Mouse (Mus musculus) neural tube, embryonic 13.5 days (tissue): Measurements from ENCODE around the gene Gm45711. TPM values are rescaled to one million over a fixed set of nuclear protein-coding genes. Genes with fewer than 3 reads are reported as not detected.

ENCODE experiments used
- ATAC-seq: fragments of 200-750 bp; cut with Nextera tagmentation; 2 replicates; pipeline ENCODE4 v1.8.0; 2017; ENCODE audit warnings: low read depth, mild to moderate bottlenecking, moderate TSS enrichment, moderate library complexity
- H3K27ac ChIP-seq: fragments of 300-500 bp; sonication (generic); replicated peaks from 2 replicates; pipeline ENCODE4 v1.5.1; 2015; ENCODE audit warnings: moderate library complexity, mild to moderate bottlenecking, inconsistent platforms
- H3K27me3 ChIP-seq: fragments of 300-500 bp; sonication (generic); 2 replicates; pipeline ENCODE4 v1.6.1; 2015; ENCODE audit warnings: mild to moderate bottlenecking, inconsistent platforms
- H3K36me3 ChIP-seq: fragments of 300-500 bp; sonication (generic); 2 replicates; pipeline ENCODE4 v1.6.1; 2015; ENCODE audit warnings: mild to moderate bottlenecking, inconsistent platforms
- H3K4me1 ChIP-seq: fragments of 300-500 bp; sonication (generic); replicated peaks from 2 replicates; pipeline ENCODE4 v1.6.1; 2015; ENCODE audit warnings: inconsistent platforms
- H3K4me2 ChIP-seq: fragments of 300-500 bp; sonication (generic); 2 replicates; pipeline ENCODE4 v1.6.1; 2015; ENCODE audit warnings: inconsistent platforms, mild to moderate bottlenecking, moderate library complexity
- H3K4me3 ChIP-seq: fragments of 300-500 bp; sonication (generic); 2 replicates; pipeline ENCODE4 v1.5.1; 2015; ENCODE audit warnings: mild to moderate bottlenecking, inconsistent platforms
- H3K9ac ChIP-seq: fragments of 300-500 bp; sonication (generic); 2 replicates; pipeline ENCODE4 v1.6.1; 2015; ENCODE audit warnings: moderate library complexity, mild to moderate bottlenecking, inconsistent platforms
- H3K9me3 ChIP-seq: fragments of 300-500 bp; sonication (generic); 2 replicates; pipeline ENCODE4 v1.6.1; 2016; ENCODE audit warnings: inconsistent platforms
- WGBS: fragments of 180-500 bp; shearing (Covaris S2); methylation state at CpG from one replicate; pipeline ENCODE4 v1.1.7; 2015; 5-methylcytosine and 5-hydroxymethylcytosine counted together
- polyA plus RNA-seq: library from polyadenylated mRNA; unstranded; fragments of >200 nt; fragmentation: Nextera tagmentation; extraction: Ambion mirVana; gene quantifications from 2 replicates; pipeline ENCODE4 v1.2.1, GENCODE M21; 2015

The Gm45711 gene
- polyA plus RNA-seq, 1 experiment from 2014 or later = not detected

DNA sequence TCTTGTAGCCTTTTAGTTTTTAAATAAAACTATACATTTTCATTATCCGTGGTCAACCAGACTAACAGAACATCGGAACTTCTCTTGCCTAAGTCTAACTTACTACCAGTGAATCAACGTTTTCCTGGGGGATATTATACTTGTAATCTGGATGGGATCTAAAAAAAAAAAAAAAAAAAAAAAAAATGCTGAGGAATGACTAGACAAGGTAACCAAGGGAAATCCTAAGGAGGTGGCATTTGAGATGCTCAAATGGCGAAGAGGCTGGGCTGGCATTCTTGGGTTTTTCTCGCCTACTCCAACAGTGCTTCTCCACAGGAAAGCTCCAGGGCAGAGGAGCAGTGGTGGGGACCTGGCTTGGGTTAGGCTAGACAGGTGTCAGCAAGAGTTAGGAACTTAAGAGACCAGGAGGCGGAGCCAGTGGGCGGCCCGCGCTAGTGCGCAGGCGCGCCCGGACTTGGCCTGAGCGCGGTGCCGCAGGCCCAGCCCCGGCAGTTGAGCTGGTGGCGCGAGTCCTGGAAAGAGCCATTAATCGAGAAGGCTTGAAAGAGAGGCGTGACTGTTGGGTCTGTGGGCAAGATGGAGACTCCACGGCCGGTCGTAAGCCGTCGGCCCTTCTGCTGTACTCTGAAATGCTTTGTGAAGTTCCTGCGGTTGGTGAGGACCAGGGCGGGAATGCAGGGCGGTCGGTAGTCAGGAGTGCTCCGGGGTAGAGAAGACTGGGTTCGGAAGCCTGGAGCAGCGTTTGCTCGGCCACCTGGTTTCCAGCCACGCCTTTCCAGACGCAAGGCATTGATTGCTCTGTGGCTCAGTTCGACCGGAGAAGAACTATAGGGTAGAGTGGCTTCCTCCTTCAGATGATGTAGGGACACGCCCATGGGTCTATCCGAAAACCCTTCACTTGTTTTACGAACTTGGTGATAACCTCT is 59.2 kb downstream of the Gm45711 start, which contains the start of gene Cklf:
Cklf (plus strand) TSS at position 423 of the 929 bp plus-strand sequence.
- Histone ChIP-seq H3K9ac (peak within 1 kb of the TSS; percentile 75), H3K36me3 (peaks cover 3% of the 10 kb centered on the region; the same call in 1 of the 2 replicates), H3K9me3 (no peaks in the 10 kb centered on the region), H3K4me1 (peaks cover 32% of the 10 kb centered on the region), H3K27me3 (no peaks in the 10 kb centered on the region), H3K4me2 (peak within 1 kb of the TSS; percentile 78), H3K4me3 (peak within 1 kb of the TSS; percentile 67), H3K27ac (peak within 1 kb of the TSS; percentile 76)
- WGBS = 4% methylated on average over 41 of the region's 41 CpGs
- ATAC-seq = peak; percentile 72

DNA sequence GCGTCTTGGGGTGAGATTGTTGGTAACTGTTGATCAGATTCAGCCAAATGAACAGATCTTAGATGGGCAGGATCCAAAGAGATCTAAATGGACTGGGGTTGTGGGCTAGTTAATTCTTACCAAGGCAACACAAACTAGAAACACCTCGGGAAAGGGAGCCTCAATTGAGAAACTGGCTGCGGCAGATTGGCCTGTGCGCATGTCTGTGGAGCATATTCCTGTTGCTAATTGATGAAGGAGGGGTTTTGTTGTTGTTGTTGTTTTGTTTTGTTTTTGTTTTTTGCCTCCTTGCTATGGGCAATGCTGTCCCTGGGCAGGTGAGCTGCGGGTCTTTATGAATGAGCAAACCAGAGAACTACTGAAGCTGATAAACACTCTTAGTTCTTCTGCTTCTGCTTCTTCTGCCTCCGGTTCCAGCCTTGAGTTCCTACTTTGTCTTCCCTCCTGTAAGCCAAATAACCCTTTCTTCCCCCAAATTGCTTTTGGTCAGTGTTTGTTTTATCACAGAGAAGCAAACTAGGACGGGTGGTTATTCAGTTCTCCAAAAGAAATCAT is 60.4 kb downstream of the Gm45711 start:
- H3K4me2 ChIP-seq = no peak overlapping the region
- WGBS = 84% methylated on average over 7 of the region's 7 CpGs
- H3K36me3 ChIP-seq = peaks cover 13% of the 10 kb centered on the region
- ATAC-seq = no peak
- H3K4me1 ChIP-seq = peaks cover 32% of the 10 kb centered on the region
- no peak overlapping the region for H3K9ac ChIP-seq
- no peaks in the 10 kb centered on the region for H3K27me3 ChIP-seq
- no peak overlapping the region for H3K4me3 ChIP-seq
- no peak overlapping the region for H3K27ac ChIP-seq
- no peaks in the 10 kb centered on the region for H3K9me3 ChIP-seq

DNA sequence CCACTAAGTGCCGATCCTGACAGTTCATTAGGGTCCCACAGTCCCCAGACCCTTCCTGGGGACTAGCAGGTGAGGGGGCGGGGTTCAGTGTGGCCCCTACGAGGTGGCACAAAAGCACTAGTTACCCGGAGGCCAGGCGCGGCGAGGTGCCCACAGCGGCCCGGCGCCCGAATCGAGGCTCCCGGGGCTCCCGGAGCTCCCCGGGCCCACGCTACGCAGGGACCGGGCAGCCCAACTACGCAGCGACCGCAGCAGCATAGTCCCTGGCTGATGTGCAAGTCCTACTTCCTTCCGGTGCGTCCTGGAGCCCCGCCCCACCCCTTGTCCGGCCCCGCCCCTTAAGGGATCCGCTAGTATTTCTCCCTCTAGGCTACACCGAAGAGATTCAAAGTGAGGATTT is 61.6 kb downstream of the Gm45711 start, which contains the start of gene Tk2:
Tk2 (minus strand) TSS at position 283 of the 400 bp plus-strand sequence.
- Histone ChIP-seq H3K9me3 (no peaks in the 10 kb centered on the region), H3K4me1 (peaks cover 32% of the 10 kb centered on the region), H3K36me3 (peaks cover 22% of the 10 kb centered on the region), H3K27ac (peak within 1 kb of the TSS; percentile 43), H3K9ac (peak within 1 kb of the TSS; percentile 84), H3K4me3 (peak within 1 kb of the TSS; percentile 78), H3K4me2 (peak within 1 kb of the TSS; percentile 92), H3K27me3 (no peaks in the 10 kb centered on the region)
- peak; percentile 92 for ATAC-seq
- under 1% methylated on average over 28 of the region's 28 CpGs for WGBS

DNA sequence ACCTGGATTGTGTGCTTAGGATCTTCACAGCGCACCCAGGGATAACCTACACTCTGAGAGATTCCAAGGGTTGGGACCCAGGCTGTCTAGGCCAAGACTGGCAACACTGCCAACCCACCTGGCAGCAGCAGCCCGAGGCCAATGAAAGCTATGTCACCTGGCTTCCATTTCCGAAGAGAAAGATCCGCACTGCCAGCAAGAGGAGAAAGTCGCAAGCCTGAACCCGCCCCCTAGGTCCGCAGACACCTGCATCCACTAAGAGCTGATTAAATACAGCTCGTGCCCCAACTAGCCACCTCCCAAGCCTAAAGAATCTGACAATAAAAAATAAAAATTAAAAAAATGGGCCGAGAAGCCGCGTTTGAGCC is 62.0 kb downstream of the Gm45711 start:
- Histone ChIP-seq H3K9me3 (no peaks in the 10 kb centered on the region), H3K4me3 (peak overlapping the region; percentile 78), H3K9ac (peak overlapping the region; percentile 84), H3K4me1 (peaks cover 32% of the 10 kb centered on the region), H3K27ac (peak overlapping the region; percentile 43), H3K36me3 (peaks cover 26% of the 10 kb centered on the region), H3K27me3 (no peaks in the 10 kb centered on the region), H3K4me2 (peak overlapping the region; percentile 92)
- 5% methylated on average over 11 of the region's 11 CpGs for WGBS
- ATAC-seq = peak; percentile 5; the same call in 1 of the 2 replicates

DNA sequence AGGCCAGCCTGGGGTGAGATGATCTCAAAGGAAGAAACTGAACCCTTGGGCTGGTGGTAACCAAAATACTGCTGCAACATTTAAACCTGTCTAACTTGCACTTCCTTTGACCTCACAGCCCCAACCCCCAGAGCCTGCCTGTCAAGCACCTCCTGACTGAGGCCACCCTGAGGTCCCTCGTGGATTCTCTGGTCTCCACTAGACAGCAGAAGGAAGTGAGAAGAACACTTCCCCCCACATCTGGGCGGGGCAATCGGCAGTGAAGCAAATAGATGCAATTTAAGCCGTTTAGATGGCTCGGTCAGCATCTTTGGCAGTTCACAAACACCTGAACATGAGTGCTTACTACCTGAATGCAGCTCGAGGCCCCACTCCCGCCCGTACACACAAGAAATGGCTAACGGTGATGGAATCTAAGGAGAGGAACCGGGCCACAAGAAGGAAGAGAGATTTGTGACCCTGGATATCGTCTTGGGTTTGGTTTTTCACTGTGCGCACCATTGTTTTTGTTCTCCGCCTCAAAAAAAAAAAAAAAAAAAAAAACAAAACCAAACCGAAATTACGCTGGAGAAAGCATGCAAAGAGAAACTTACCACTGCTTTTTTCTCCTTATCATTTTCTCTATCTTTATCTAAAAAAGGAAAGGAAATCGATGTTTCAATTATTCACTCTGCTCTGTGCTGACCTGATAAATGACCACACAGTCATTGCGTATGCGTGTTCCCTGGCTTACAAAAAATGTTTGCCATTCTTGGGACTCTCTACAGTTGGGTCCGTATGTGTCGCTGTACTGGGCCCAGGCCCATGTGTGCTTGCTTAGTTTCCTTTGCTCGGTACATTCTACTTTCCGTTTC is 62.6 kb downstream of the Gm45711 start:
- Histone ChIP-seq H3K27me3 (no peaks in the 10 kb centered on the region), H3K4me3 (peak overlapping the region; percentile 78), H3K27ac (no peak overlapping the region), H3K36me3 (peaks cover 32% of the 10 kb centered on the region), H3K9me3 (no peaks in the 10 kb centered on the region), H3K4me1 (peaks cover 32% of the 10 kb centered on the region), H3K4me2 (peak overlapping the region; percentile 92), H3K9ac (peak overlapping the region; percentile 84)
- ATAC-seq = no peak
- 73% methylated on average over 22 of the region's 22 CpGs for WGBS

DNA sequence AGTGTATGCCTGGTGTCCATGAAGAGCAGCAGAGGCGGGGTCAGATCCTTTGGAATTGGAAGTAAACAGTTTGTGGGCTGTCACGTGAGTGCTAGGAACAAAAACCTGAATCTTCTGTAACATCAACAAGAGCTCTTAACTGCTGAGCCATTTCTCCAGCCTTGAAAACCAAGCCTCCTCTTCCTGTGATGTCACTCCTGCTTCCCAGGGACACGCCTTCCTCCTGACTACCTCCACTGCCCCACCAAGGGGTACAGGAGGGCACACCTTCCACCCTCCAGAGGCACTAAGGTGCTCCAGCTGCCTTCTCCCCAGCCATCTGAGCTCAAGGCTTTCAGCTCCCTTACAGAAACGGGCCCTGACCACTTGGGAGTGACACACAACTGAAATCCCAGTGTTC is 63.3 kb downstream of the Gm45711 start:
- Histone ChIP-seq H3K4me1 (peaks cover 27% of the 10 kb centered on the region), H3K4me3 (no peak overlapping the region), H3K36me3 (peaks cover 39% of the 10 kb centered on the region), H3K27me3 (no peaks in the 10 kb centered on the region), H3K27ac (no peak overlapping the region), H3K9ac (0 out of 2 replicates have a peak overlapping the region, but pooled peaks have one; percentile 9), H3K9me3 (no peaks in the 10 kb centered on the region), H3K4me2 (no peak overlapping the region)
- WGBS = 88% methylated on average over 4 of the region's 4 CpGs
- ATAC-seq = no peak

DNA sequence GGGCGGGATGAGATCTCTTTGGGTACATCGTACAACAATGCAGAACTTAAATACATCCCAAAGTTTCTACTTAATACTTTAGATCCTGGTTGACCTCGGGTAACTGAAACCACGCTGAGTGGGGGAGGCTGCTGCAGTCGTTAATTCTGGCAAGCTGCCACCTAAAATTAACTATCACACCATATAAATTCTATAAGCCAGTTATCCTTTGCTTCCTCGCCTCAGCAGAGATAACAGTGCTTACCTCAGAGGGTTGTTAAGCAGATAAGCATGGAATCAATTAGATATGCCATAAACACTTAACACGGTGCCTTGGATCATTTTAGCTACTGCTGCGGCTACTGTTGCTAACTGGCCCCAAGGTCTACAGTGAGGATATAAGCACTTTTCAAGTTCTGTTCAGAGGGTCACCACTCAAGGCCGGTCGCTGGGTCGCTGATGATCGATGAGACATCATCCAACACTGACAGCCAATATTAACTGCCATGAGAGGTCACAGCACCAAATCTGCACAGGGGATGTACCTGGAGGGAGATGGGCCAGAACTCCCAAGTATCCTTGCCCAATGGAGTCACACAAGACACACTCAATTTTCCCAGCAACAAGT is 67.7 kb downstream of the Gm45711 start:
- 79% methylated on average over 12 of the region's 12 CpGs for WGBS
- Histone ChIP-seq H3K4me1 (peaks cover 9% of the 10 kb centered on the region), H3K27ac (no peak overlapping the region), H3K4me2 (no peak overlapping the region), H3K4me3 (no peak overlapping the region), H3K9ac (no peak overlapping the region), H3K27me3 (no peaks in the 10 kb centered on the region), H3K9me3 (no peaks in the 10 kb centered on the region), H3K36me3 (peaks cover 83% of the 10 kb centered on the region)
- no peak for ATAC-seq

DNA sequence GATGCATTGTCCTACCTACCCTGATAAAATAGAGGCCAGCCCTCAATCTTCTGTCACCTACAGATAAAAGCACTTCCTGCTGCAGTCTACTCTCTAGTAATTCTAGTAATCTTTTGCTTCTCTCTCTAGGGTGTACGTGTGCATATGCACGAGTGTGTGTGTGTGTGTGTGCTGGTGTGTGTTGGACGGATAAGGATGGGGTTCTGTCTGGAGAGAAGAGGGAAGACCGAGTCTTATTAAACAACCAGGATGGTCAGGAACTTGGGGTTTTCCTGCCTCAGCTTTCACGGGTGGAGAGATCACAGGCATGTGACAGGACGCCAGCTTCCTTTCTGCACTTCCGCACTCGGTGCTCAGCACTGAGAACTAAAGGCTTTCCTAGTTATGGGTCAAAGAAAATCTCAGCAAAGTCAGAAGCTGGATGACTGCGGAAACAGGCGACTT is 70.4 kb downstream of the Gm45711 start:
- ATAC-seq = no peak
- Histone ChIP-seq H3K27me3 (no peaks in the 10 kb centered on the region), H3K9me3 (no peaks in the 10 kb centered on the region), H3K4me1 (no peaks in the 10 kb centered on the region), H3K9ac (no peak overlapping the region), H3K36me3 (peaks cover 97% of the 10 kb centered on the region), H3K4me2 (no peak overlapping the region), H3K4me3 (no peak overlapping the region), H3K27ac (no peak overlapping the region)
- WGBS = 87% methylated on average over 10 of the region's 10 CpGs

DNA sequence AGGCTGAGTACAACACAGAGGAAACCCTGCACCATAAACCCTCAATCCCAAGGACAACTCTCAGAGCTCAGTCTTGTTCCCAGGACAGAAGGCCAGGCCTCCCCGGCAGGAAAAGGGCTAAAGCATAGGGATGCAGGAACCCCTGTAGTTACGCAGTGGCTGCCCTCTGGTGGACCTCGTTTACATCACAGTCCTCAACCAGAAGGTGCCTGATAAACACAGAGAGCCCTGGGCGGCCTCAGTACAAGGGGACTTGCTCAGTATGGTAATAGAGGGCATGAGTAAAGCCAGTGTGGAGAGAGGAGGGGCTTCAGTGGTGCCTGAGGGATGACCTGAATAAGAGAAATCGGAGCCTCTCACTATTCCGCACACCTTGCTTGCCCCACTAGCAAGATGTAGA is 75.3 kb downstream of the Gm45711 start:
- Histone ChIP-seq H3K9ac (no peak overlapping the region), H3K4me3 (no peak overlapping the region), H3K27me3 (no peaks in the 10 kb centered on the region), H3K9me3 (no peaks in the 10 kb centered on the region), H3K36me3 (peaks cover 100% of the 10 kb centered on the region), H3K4me1 (no peaks in the 10 kb centered on the region), H3K4me2 (no peak overlapping the region), H3K27ac (no peak overlapping the region)
- no peak for ATAC-seq
- WGBS = 42% methylated on average over 6 of the region's 6 CpGs

DNA sequence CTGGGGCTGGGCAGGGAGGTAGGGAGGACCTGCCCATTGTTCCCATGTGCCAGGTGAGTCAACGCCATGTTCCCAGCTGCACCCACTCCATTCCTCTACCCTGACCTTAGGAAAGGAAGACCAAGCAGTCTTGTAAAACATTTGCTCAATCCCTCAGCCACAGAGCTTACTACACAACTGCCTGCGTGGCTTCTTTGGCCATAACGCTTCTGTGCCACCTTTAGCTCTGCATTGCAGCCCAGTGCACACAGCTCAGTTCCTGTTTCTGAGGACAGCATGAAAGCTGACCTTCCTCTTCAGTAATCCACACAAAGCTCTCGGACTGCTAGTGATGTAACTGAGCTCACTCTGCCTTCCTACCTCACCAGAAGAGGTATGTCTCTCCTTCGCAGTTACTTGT is 77.0 kb downstream of the Gm45711 start:
- Histone ChIP-seq H3K4me3 (no peak overlapping the region), H3K4me1 (no peaks in the 10 kb centered on the region), H3K27ac (no peak overlapping the region), H3K27me3 (no peaks in the 10 kb centered on the region), H3K4me2 (no peak overlapping the region), H3K36me3 (peaks cover 100% of the 10 kb centered on the region), H3K9ac (no peak overlapping the region), H3K9me3 (no peaks in the 10 kb centered on the region)
- ATAC-seq = no peak
- 97% methylated on average over 5 of the region's 5 CpGs for WGBS

DNA sequence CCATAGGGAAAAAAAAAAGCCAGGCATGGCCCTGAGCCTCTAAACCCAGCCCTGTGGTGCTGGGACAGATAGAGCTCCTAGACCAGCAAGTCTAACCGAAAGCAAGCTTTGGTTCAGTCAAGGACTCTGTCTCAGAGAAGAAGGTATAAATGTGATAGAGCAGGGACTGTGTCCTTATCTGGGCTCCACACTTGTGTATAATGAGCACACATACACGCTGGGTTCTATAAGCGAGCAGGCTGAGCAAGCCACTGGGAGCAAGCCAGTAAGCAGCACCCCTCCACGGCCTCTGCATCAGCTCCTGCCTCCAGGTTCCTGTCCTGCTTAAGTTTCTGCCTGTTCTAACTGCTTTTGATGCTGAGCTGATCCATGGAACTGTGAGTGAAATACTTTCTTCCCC is 77.8 kb downstream of the Gm45711 start:
- no peaks in the 10 kb centered on the region for H3K4me1 ChIP-seq
- H3K27me3 ChIP-seq = no peaks in the 10 kb centered on the region
- no peak overlapping the region for H3K27ac ChIP-seq
- peaks cover 100% of the 10 kb centered on the region for H3K36me3 ChIP-seq
- H3K4me3 ChIP-seq = no peak overlapping the region
- H3K9ac ChIP-seq = no peak overlapping the region
- H3K9me3 ChIP-seq = no peaks in the 10 kb centered on the region
- H3K4me2 ChIP-seq = no peak overlapping the region
- no peak for ATAC-seq
- WGBS = 93% methylated on average over 4 of the region's 4 CpGs
